Mouse (Mus musculus): ENCODE measurements around the gene Ribc2. TPM values are rescaled to one million over a fixed set of nuclear protein-coding genes. Genes with fewer than 3 reads are reported as not detected.

Ribc2 gene
- polyA plus RNA-seq, 1 experiment from 2014 or later, result 0.20 TPM

GRCm38 (mm10) chr15:85167086-85167679 is 35.3 kb downstream of the Ribc2 start:
- H3K27me3 ChIP-seq (replicated peaks; ENCODE audit: control insufficient read depth, insufficient read depth, low read length), result no peaks in the 10 kb centered on the region
- ATAC-seq (replicated peaks; ENCODE audit: low FRiP score, low TSS enrichment, low read depth), result no peak

GRCm38 (mm10) chr15:85172054-85172453 is 40.2 kb downstream of the Ribc2 start:
- H3K4me1 ChIP-seq (replicated peaks; ENCODE audit: control insufficient read depth, insufficient read depth, low read length), result peaks cover 10% of the 10 kb centered on the region; the same call in 1 of the 2 replicates
- no peak overlapping the region for H3K27ac ChIP-seq (ENCODE audit: low read depth)
- no peak overlapping the region for H3K4me2 ChIP-seq (ENCODE audit: low read length)
- no peak overlapping the region for H3K4me3 ChIP-seq (ENCODE audit: low read depth, low read length)
- WGBS, result 45% methylated on average over 2 of the region's 2 CpGs
- no peak for DNase-seq (ENCODE audit: low spot score)
- ATAC-seq (replicated peaks; ENCODE audit: low FRiP score, low TSS enrichment, low read depth), result no peak
- H3K36me3 ChIP-seq (ENCODE audit: control insufficient read depth, insufficient read depth, low read length), result no peaks in the 10 kb centered on the region
- no peaks in the 10 kb centered on the region for H3K9me3 ChIP-seq (ENCODE audit: control insufficient read depth, low read length)
- no peak overlapping the region for H3K9ac ChIP-seq (ENCODE audit: low read length)
- no peaks in the 10 kb centered on the region for H3K27me3 ChIP-seq (replicated peaks; ENCODE audit: control insufficient read depth, insufficient read depth, low read length)

More at GRCm38 (mm10) chr15:85167086-85167679, 35.3 kb downstream of the Ribc2 start:
- Histone ChIP-seq H3K9me3 (ENCODE audit: control insufficient read depth, low read length) (no peaks in the 10 kb centered on the region), H3K4me3 (ENCODE audit: low read depth, low read length) (no peak overlapping the region), H3K4me1 (replicated peaks; ENCODE audit: control insufficient read depth, insufficient read depth, low read length) (peaks cover 24% of the 10 kb centered on the region), H3K36me3 (ENCODE audit: control insufficient read depth, insufficient read depth, low read length) (no peaks in the 10 kb centered on the region), H3K27ac (ENCODE audit: low read depth) (no peak overlapping the region), H3K4me2 (ENCODE audit: low read length) (no peak overlapping the region), H3K9ac (ENCODE audit: low read length) (no peak overlapping the region)
- DNase-seq (ENCODE audit: low spot score), result no peak
- 47% methylated on average over 12 of the region's 12 CpGs for whole genome bisulfite sequencing

- H3K27ac ChIP-seq (ENCODE audit: low read depth), result peak overlapping the region; percentile 48; the same call in 1 of the 2 replicates
- no peaks in the 10 kb centered on the region for H3K27me3 ChIP-seq (replicated peaks; ENCODE audit: control insufficient read depth, insufficient read depth, low read length)
- H3K4me2 ChIP-seq (ENCODE audit: low read length), result no peak overlapping the region; the same call in 1 of the 2 replicates
- H3K9me3 ChIP-seq (ENCODE audit: control insufficient read depth, low read length), result no peaks in the 10 kb centered on the region
- WGBS, result 53% methylated on average over 8 of the region's 8 CpGs
- DNase-seq (ENCODE audit: low spot score) (no peak), ATAC-seq (replicated peaks; ENCODE audit: low FRiP score, low TSS enrichment, low read depth) (no peak)
- H3K36me3 ChIP-seq (ENCODE audit: control insufficient read depth, insufficient read depth, low read length), result no peaks in the 10 kb centered on the region
- no peak overlapping the region for H3K9ac ChIP-seq (ENCODE audit: low read length)
- no peak overlapping the region for H3K4me3 ChIP-seq (ENCODE audit: low read depth, low read length)
- H3K4me1 ChIP-seq (replicated peaks; ENCODE audit: control insufficient read depth, insufficient read depth, low read length), result 0 out of 2 replicates have a peak, but pooled peaks cover 8% of the 10 kb centered on the region
These were observed 41.5 kb downstream of the Ribc2 start for GRCm38 (mm10) chr15:85173425-85173824.

GRCm38 (mm10) chr15:85174060-85174459 is 42.2 kb downstream of the Ribc2 start:
- 60% methylated on average over 10 of the region's 10 CpGs for WGBS
- no peak for DNase-seq (ENCODE audit: low spot score)
- ATAC-seq (replicated peaks; ENCODE audit: low FRiP score, low TSS enrichment, low read depth), result no peak
- no peaks in the 10 kb centered on the region for H3K27me3 ChIP-seq (replicated peaks; ENCODE audit: control insufficient read depth, insufficient read depth, low read length)
- H3K4me3 ChIP-seq (ENCODE audit: low read depth, low read length), result no peak overlapping the region
- H3K36me3 ChIP-seq (ENCODE audit: control insufficient read depth, insufficient read depth, low read length), result no peaks in the 10 kb centered on the region
- H3K27ac ChIP-seq (ENCODE audit: low read depth), result peak overlapping the region; percentile 48; the same call in 1 of the 2 replicates
- no peak overlapping the region for H3K4me2 ChIP-seq (ENCODE audit: low read length)
- H3K9me3 ChIP-seq (ENCODE audit: control insufficient read depth, low read length), result no peaks in the 10 kb centered on the region
- no peak overlapping the region for H3K9ac ChIP-seq (ENCODE audit: low read length)
- 0 out of 2 replicates have a peak, but pooled peaks cover 8% of the 10 kb centered on the region for H3K4me1 ChIP-seq (replicated peaks; ENCODE audit: control insufficient read depth, insufficient read depth, low read length)

- WGBS, result 70% methylated on average over 8 of the region's 8 CpGs
- ATAC-seq (replicated peaks; ENCODE audit: low FRiP score, low TSS enrichment, low read depth), result no peak
These were observed 45.7 kb downstream of the Ribc2 start for GRCm38 (mm10) chr15:85177576-85177975.

GRCm38 (mm10) chr15:85178172-85178571 is 46.3 kb downstream of the Ribc2 start:
- no peak overlapping the region for H3K27ac ChIP-seq (ENCODE audit: low read depth)
- H3K4me1 ChIP-seq (replicated peaks; ENCODE audit: control insufficient read depth, insufficient read depth, low read length), result peaks cover 3% of the 10 kb centered on the region
- H3K36me3 ChIP-seq (ENCODE audit: control insufficient read depth, insufficient read depth, low read length), result no peaks in the 10 kb centered on the region
- DNase-seq (ENCODE audit: low spot score), result no peak
- H3K4me3 ChIP-seq (ENCODE audit: low read depth, low read length), result no peak overlapping the region
- 69% methylated on average over 6 of the region's 6 CpGs for WGBS
- H3K9ac ChIP-seq (ENCODE audit: low read length), result no peak overlapping the region
- no peaks in the 10 kb centered on the region for H3K27me3 ChIP-seq (replicated peaks; ENCODE audit: control insufficient read depth, insufficient read depth, low read length)
- ATAC-seq (replicated peaks; ENCODE audit: low FRiP score, low TSS enrichment, low read depth), result no peak
- H3K4me2 ChIP-seq (ENCODE audit: low read length), result no peak overlapping the region
- no peaks in the 10 kb centered on the region for H3K9me3 ChIP-seq (ENCODE audit: control insufficient read depth, low read length)

More at GRCm38 (mm10) chr15:85177576-85177975, 45.7 kb downstream of the Ribc2 start:
- no peaks in the 10 kb centered on the region for H3K36me3 ChIP-seq (ENCODE audit: control insufficient read depth, insufficient read depth, low read length)
- no peaks in the 10 kb centered on the region for H3K9me3 ChIP-seq (ENCODE audit: control insufficient read depth, low read length)
- peaks cover 5% of the 10 kb centered on the region for H3K4me1 ChIP-seq (replicated peaks; ENCODE audit: control insufficient read depth, insufficient read depth, low read length)
- no peak overlapping the region for H3K4me2 ChIP-seq (ENCODE audit: low read length)
- no peak overlapping the region for H3K9ac ChIP-seq (ENCODE audit: low read length)
- no peak overlapping the region for H3K4me3 ChIP-seq (ENCODE audit: low read depth, low read length)
- no peak overlapping the region for H3K27ac ChIP-seq (ENCODE audit: low read depth)
- no peak for DNase-seq (ENCODE audit: low spot score)
- no peaks in the 10 kb centered on the region for H3K27me3 ChIP-seq (replicated peaks; ENCODE audit: control insufficient read depth, insufficient read depth, low read length)

- DNase-seq (ENCODE audit: low spot score), result no peak
- Histone ChIP-seq H3K36me3 (ENCODE audit: control insufficient read depth, insufficient read depth, low read length) (no peaks in the 10 kb centered on the region), H3K27me3 (replicated peaks; ENCODE audit: control insufficient read depth, insufficient read depth, low read length) (no peaks in the 10 kb centered on the region), H3K27ac (ENCODE audit: low read depth) (peak overlapping the region; percentile 66), H3K4me1 (replicated peaks; ENCODE audit: control insufficient read depth, insufficient read depth, low read length) (no peaks in the 10 kb centered on the region; the same call in none of the 2 replicates), H3K4me2 (ENCODE audit: low read length) (no peak overlapping the region), H3K9me3 (ENCODE audit: control insufficient read depth, low read length) (no peaks in the 10 kb centered on the region), H3K9ac (ENCODE audit: low read length) (no peak overlapping the region), H3K4me3 (ENCODE audit: low read depth, low read length) (no peak overlapping the region)
- WGBS, result 60% methylated on average over 7 of the region's 7 CpGs
- no peak for ATAC-seq (replicated peaks; ENCODE audit: low FRiP score, low TSS enrichment, low read depth)
These were observed 47.8 kb downstream of the Ribc2 start for GRCm38 (mm10) chr15:85179528-85180180.

GRCm38 (mm10) chr15:85180368-85180767 is 48.5 kb downstream of the Ribc2 start:
- H3K27ac ChIP-seq (ENCODE audit: low read depth), result peak overlapping the region; percentile 66
- no peak for ATAC-seq (replicated peaks; ENCODE audit: low FRiP score, low TSS enrichment, low read depth)
- no peaks in the 10 kb centered on the region; the same call in none of the 2 replicates for H3K4me1 ChIP-seq (replicated peaks; ENCODE audit: control insufficient read depth, insufficient read depth, low read length)
- no peak overlapping the region for H3K4me2 ChIP-seq (ENCODE audit: low read length)
- no peaks in the 10 kb centered on the region for H3K9me3 ChIP-seq (ENCODE audit: control insufficient read depth, low read length)
- H3K4me3 ChIP-seq (ENCODE audit: low read depth, low read length), result no peak overlapping the region
- no peak for DNase-seq (ENCODE audit: low spot score)
- H3K36me3 ChIP-seq (ENCODE audit: control insufficient read depth, insufficient read depth, low read length), result no peaks in the 10 kb centered on the region
- H3K27me3 ChIP-seq (replicated peaks; ENCODE audit: control insufficient read depth, insufficient read depth, low read length), result no peaks in the 10 kb centered on the region
- H3K9ac ChIP-seq (ENCODE audit: low read length), result no peak overlapping the region
